Mouse (Mus musculus) kidney, postnatal 0 days (tissue): ENCODE measurements around the gene Adamtsl4. TPM values are rescaled to one million over a fixed set of nuclear protein-coding genes. Genes with fewer than 3 reads are reported as not detected.
A peak's percentile ranks its signal among the peaks of the same experiment; 100 is the strongest.

ENCODE experiments used
- ATAC-seq: fragments of 200-750 bp; cut with Nextera tagmentation; replicated peaks from 2 replicates; pipeline ENCODE4 v1.8.0; 2017; ENCODE audit warnings: low read depth, moderate number of reproducible peaks, moderate TSS enrichment, moderate library complexity; ENCODE audit not compliant: low FRiP score
- DNase-seq: peaks from one replicate; pipeline ENCODE4 v3.0.0-alpha.2; 2016; ENCODE audit warnings: low spot score
- H3K27ac ChIP-seq: fragments of 300-500 bp; sonication (generic); 2 replicates; pipeline ENCODE4 v1.5.1; 2014; ENCODE audit warnings: mild to moderate bottlenecking
- H3K27me3 ChIP-seq: fragments of 300-500 bp; sonication (generic); 2 replicates; pipeline ENCODE4 v1.6.1; 2014; ENCODE audit warnings: low read length, mixed read lengths; ENCODE audit not compliant: insufficient read depth
- H3K36me3 ChIP-seq: fragments of 300-500 bp; sonication (generic); 2 replicates; pipeline ENCODE4 v1.6.1; 2014; ENCODE audit warnings: low read length, mixed read lengths; ENCODE audit not compliant: insufficient read depth
- H3K4me1 ChIP-seq: fragments of 300-500 bp; sonication (generic); replicated peaks from 2 replicates; pipeline ENCODE4 v1.6.1; 2014; ENCODE audit warnings: antibody characterized with exemption, low read length, mixed read lengths; ENCODE audit not compliant: insufficient read depth
- H3K4me2 ChIP-seq: fragments of 300-500 bp; sonication (generic); 2 replicates; pipeline ENCODE4 v1.6.1; 2014; ENCODE audit warnings: mild to moderate bottlenecking, low read length, moderate library complexity, mixed read lengths
- H3K4me3 ChIP-seq: fragments of 300-500 bp; sonication (generic); replicated peaks from 2 replicates; pipeline ENCODE4 v1.5.1; 2014; ENCODE audit warnings: low read depth, low read length
- H3K9ac ChIP-seq: fragments of 300-500 bp; sonication (generic); 2 replicates; pipeline ENCODE4 v1.6.1; 2014; ENCODE audit warnings: low read depth, low read length
- H3K9me3 ChIP-seq: fragments of 300-500 bp; sonication (generic); replicated peaks from 2 replicates; pipeline ENCODE4 v1.6.1; 2016; ENCODE audit warnings: low read length, inconsistent platforms, mixed read lengths
- CTCF ChIP-seq: IDR thresholded peaks from 2 replicates; pipeline ENCODE4 v1.5.1; 2016; ENCODE audit warnings: antibody characterized with exemption, low read depth, mild to moderate bottlenecking, moderate library complexity
- WGBS: fragments of 180-500 bp; shearing (Covaris S2); extraction: QIAGEN DNeasy Blood & Tissue Kit; methylation state at CpG from one replicate; pipeline ENCODE4 v1.1.7; 2014; 5-methylcytosine and 5-hydroxymethylcytosine counted together
- polyA plus RNA-seq: library from polyadenylated mRNA; unstranded; fragments of >200 nt; fragmentation: Nextera tagmentation; extraction: Ambion mirVana; gene quantifications from 2 replicates; pipeline ENCODE4 v1.2.1, GENCODE M21; 2015

The Adamtsl4 gene
- polyA plus RNA-seq, 1 experiment from 2014 or later: 3.6 TPM

- WGBS: 90% methylated on average over 4 of the region's 4 CpGs
- H3K4me2 ChIP-seq: no peak overlapping the region
These were observed 44.1 kb upstream of the Adamtsl4 start for GRCm38 (mm10) chr3:95731802-95732201.

GRCm38 (mm10) chr3:95730431-95730830 lies 42.7 kb upstream of the Adamtsl4 start:
- H3K27me3 ChIP-seq: no peaks in the 10 kb centered on the region
- no peak overlapping the region for H3K4me2 ChIP-seq
- no peak for TF ChIP-seq CTCF
- no peak overlapping the region for H3K27ac ChIP-seq
- DNase-seq (no peak), ATAC-seq (no peak)
- 0 out of 2 replicates have a peak, but pooled peaks cover 4% of the 10 kb centered on the region for H3K4me1 ChIP-seq
- WGBS: 72% methylated on average over 7 of the region's 7 CpGs
- H3K9me3 ChIP-seq: no peaks in the 10 kb centered on the region
- H3K9ac ChIP-seq: no peak overlapping the region
- no peak overlapping the region for H3K4me3 ChIP-seq
- no peaks in the 10 kb centered on the region for H3K36me3 ChIP-seq

More at GRCm38 (mm10) chr3:95731802-95732201, 44.1 kb upstream of the Adamtsl4 start:
- ATAC-seq: no peak
- no peak for DNase-seq
- H3K9ac ChIP-seq: no peak overlapping the region
- H3K4me3 ChIP-seq: no peak overlapping the region
- H3K36me3 ChIP-seq: 0 out of 2 replicates have a peak, but pooled peaks cover 3% of the 10 kb centered on the region
- H3K9me3 ChIP-seq: no peaks in the 10 kb centered on the region
- peak; percentile 14; the same call in 1 of the 2 replicates for TF ChIP-seq CTCF
- H3K4me1 ChIP-seq: 0 out of 2 replicates have a peak, but pooled peaks cover 6% of the 10 kb centered on the region
- H3K27me3 ChIP-seq: no peaks in the 10 kb centered on the region
- H3K27ac ChIP-seq: no peak overlapping the region

GRCm38 (mm10) chr3:95728906-95729305 lies 41.2 kb upstream of the Adamtsl4 start:
- no peak for ATAC-seq
- TF ChIP-seq CTCF: no peak
- H3K4me3 ChIP-seq: no peak overlapping the region

GRCm38 (mm10) chr3:95726696-95727358 lies 39.1 kb upstream of the Adamtsl4 start:
- Histone ChIP-seq H3K4me1 (no peaks in the 10 kb centered on the region), H3K27me3 (no peaks in the 10 kb centered on the region), H3K4me2 (no peak overlapping the region), H3K9ac (no peak overlapping the region), H3K27ac (no peak overlapping the region), H3K9me3 (no peaks in the 10 kb centered on the region), H3K36me3 (no peaks in the 10 kb centered on the region), H3K4me3 (no peak overlapping the region)
- no peak for TF ChIP-seq CTCF
- no peak for ATAC-seq
- no peak for DNase-seq
- 69% methylated on average over 7 of the region's 7 CpGs for WGBS

More at GRCm38 (mm10) chr3:95728906-95729305, 41.2 kb upstream of the Adamtsl4 start:
- Histone ChIP-seq H3K4me2 (no peak overlapping the region), H3K36me3 (no peaks in the 10 kb centered on the region), H3K9ac (no peak overlapping the region), H3K27me3 (no peaks in the 10 kb centered on the region), H3K27ac (no peak overlapping the region), H3K9me3 (no peaks in the 10 kb centered on the region), H3K4me1 (no peaks in the 10 kb centered on the region)
- DNase-seq: no peak
- WGBS: 79% methylated on average over 2 of the region's 2 CpGs

DNA sequence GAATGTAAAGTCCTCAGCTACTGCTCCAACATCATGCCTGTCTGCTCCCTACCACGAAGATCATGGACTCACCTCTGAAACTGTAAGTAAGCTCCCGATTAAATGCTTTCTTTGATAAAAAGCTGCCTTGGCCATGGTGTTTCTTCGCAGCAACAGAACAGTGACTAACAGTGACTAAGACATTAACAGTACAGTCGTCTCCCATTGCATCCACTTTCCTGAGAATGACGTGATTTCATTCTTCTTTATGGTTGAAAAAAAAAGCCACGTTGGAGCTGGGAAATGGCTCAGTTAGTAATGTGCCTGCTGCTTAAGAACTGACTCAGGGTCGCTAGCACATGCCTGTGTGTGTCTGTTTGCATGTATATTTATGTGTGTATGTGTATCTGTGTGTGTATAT lies 38.1 kb upstream of the Adamtsl4 start:
- Histone ChIP-seq H3K9me3 (no peaks in the 10 kb centered on the region), H3K27me3 (no peaks in the 10 kb centered on the region), H3K27ac (no peak overlapping the region), H3K4me1 (no peaks in the 10 kb centered on the region), H3K4me3 (no peak overlapping the region), H3K9ac (no peak overlapping the region), H3K36me3 (no peaks in the 10 kb centered on the region), H3K4me2 (no peak overlapping the region)
- DNase-seq (no peak), ATAC-seq (no peak)
- 84% methylated on average over 7 of the region's 7 CpGs for WGBS
- TF ChIP-seq CTCF: no peak

DNA sequence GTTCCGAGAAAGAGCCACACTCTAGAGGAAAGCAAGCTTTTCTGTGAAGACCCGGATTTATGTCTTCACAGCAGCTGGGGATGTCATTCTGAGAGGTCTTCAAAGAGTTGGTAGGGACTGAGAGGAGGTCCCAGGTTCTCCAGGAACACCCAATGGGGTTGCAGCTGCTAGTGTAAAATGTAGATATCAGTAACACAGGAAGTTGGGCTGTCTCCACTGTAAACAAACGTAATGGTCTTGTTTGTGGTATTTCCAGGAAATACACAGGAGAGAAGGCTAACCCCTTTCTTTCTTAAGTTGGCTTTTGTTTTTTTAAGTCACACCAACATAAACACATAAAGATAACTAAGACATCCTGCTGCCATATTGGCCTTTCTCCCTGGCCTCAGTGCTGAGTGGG lies 34.7 kb upstream of the Adamtsl4 start:
- no peak overlapping the region for H3K27ac ChIP-seq
- ATAC-seq: no peak

More for the DNA sequence above, 34.7 kb upstream of the Adamtsl4 start:
- H3K9me3 ChIP-seq: no peaks in the 10 kb centered on the region
- H3K36me3 ChIP-seq: no peaks in the 10 kb centered on the region
- no peak overlapping the region for H3K4me3 ChIP-seq
- H3K4me2 ChIP-seq: no peak overlapping the region
- DNase-seq: peak; percentile 46
- 53% methylated on average over 3 of the region's 3 CpGs for WGBS
- H3K9ac ChIP-seq: no peak overlapping the region
- no peaks in the 10 kb centered on the region for H3K27me3 ChIP-seq
- no peaks in the 10 kb centered on the region for H3K4me1 ChIP-seq
- TF ChIP-seq CTCF: no peak
